Mouse (Mus musculus): ENCODE results near the gene Atp6v1b1.

Gene Atp6v1b1

GRCm38 (mm10) chr6:83715461-83716196, 27.2 kb upstream of the Atp6v1b1 start:
- no peak for DNase-seq

DNA sequence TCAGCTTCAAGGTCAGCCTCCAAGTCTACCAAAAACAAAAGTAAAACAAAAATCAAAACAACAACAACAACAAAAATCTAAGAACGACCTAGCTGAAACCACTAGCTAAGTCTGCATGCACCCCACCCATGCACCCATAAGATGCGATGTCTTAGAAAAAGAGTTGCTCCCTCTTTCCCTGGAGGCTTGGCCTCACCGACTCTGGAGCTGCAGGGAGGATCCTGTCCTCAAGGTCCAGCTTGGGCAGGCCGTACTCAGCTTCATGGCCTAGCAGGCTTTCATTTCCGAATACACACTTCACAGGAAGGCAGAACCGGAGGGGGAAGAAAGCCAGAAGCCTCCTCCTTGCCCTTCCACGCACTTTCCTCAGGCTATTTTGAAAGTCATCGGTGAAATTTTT, 25.8 kb upstream of the Atp6v1b1 start:
- DNase-seq: no peak

GRCm38 (mm10) chr6:83722526-83722925, 20.3 kb upstream of the Atp6v1b1 start:
- DNase-seq: no peak

DNA sequence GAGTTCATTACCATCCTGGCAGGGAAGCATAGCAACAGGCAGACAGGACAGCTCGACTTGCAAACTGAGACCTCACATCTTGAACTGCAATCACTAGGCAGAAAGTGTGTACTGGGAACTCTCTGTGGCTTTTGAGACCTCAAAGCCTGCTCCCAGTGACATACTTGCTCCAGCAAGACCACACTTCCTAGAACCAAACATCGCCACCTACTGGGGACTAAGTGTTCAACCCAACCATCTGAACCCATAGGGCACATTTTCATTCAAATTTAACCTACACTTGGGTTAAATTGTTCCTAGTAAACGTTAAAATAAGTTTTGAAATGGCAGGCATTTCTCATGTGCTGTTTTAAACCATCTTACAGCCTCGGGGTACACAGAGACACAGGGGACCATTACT, 15.6 kb upstream of the Atp6v1b1 start:
- DNase-seq: no peak

- DNase-seq: peak; percentile 48
These were observed 14.3 kb upstream of the Atp6v1b1 start for GRCm38 (mm10) chr6:83728488-83728887.

DNA sequence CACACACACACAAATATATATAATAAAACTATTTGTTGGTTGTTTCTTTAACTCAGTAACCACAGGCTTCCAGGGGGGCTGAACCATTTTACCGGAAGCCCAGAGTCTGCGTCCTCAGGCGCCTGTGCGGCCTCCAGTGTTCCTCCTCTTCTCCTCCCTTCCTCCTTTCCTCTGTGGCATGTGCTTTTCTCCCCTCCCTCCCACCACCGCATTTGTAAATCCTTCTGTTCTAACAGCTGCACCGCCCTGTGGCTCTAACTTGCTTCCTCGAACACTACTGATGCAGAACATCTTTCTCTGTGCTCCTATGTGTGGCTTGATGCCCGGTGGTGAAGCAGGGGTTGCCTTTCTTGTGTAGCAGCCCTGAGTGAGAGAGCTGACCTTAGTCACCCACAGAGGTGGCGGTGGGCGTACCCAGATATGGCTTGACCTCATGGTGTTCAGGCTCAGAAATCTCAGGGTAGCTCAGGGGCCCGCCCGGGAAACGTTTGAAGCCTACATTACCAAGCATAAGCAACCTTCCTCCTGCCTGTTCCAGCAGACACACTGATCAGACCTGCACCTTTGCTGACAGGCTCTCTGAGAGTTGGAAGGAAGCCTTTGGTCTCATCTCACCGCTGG, 13.3 kb upstream of the Atp6v1b1 start:
- no peak for DNase-seq

DNA sequence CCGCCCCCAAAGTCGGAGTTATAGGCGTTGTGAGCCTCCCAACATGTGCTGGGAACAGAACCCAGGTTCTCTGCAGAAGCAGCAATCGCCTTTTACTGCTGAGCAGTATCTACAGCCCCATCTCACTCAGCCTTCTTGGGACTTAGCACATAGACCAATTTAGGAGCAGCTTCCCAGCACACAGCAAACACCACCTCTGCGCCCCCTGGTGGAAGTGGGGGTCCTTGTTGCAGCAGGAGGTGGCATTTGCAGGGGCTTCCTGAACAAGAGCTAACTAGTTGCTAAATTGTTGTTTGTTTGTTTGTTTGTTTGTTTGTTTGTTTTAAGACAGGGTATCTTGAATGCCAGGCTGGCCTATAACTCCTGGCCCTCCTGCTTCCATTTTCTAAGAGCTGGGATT, 11.7 kb upstream of the Atp6v1b1 start:
- peak; percentile 88 for DNase-seq

GRCm38 (mm10) chr6:83737311-83737710, 5.5 kb upstream of the Atp6v1b1 start:
- no peak for DNase-seq

DNA sequence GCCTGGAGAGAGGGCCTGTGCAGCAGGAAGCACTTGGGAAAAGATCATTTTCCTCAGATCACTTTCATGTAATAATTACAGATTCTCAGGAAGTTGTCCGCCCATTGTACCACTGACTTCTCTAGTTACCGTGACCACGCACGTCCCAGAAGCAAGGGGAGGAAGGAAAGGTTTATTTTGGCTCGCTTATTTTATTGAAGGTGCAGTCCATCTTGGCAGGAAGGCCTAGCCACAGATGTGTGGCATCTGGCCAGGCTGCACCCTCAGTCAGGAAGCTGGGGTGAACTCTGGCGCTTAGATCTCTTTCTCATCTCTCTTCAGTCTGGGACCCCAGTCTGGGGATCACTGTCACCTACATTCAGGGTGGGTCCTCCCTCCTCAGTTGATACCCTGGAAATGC, 4.2 kb upstream of the Atp6v1b1 start:
- DNase-seq: no peak

DNA sequence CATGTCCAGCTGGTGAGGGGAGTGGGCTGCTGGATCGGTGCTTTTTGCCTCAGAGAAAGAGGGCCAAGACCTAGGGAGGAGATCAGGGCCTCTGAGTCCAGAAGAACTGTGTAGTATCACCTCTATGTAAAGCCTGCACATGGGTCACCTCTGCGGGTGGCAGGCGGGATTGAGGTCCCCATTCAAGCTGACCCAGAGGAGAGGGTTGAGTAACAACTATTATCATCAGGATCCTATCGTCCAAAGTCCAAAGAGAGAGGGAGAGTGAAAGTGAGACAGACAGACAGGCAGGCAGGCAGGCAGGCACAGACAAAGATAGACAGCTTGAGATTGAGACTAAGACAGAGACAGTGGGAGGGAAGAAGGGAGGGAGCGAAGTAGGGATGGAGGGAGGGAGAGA, 422 bp downstream of the Atp6v1b1 start:
- DNase-seq: no peak

GRCm38 (mm10) chr6:83744126-83744525, 1.3 kb downstream of the Atp6v1b1 start:
- peak; percentile 65 for DNase-seq

- DNase-seq: peak; percentile 25
These were observed 1.8 kb downstream of the Atp6v1b1 start for GRCm38 (mm10) chr6:83744557-83744956.

- no peak for DNase-seq
These were observed 2.7 kb downstream of the Atp6v1b1 start for GRCm38 (mm10) chr6:83745466-83745865.

DNA sequence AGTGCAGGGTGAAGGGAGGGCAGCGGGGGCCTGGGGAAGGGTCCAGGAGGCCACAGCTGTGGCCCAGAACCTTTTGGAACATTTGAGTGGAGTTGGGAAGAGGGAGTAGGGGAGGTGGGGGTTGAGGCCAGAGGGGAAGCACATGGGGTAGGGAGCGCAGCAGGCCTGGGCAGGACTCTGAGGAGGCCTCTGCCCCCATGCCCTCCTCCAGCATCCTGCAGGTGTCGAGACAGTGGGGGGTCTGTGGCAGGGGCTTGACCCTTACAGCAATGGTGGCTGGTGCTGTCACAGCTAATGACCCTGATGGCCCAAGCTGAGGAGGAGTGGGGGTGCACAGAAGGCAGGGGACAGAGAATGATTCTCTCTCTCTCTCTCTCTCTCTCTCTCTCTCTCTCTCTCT, 6.5 kb downstream of the Atp6v1b1 start:
- DNase-seq: no peak

DNA sequence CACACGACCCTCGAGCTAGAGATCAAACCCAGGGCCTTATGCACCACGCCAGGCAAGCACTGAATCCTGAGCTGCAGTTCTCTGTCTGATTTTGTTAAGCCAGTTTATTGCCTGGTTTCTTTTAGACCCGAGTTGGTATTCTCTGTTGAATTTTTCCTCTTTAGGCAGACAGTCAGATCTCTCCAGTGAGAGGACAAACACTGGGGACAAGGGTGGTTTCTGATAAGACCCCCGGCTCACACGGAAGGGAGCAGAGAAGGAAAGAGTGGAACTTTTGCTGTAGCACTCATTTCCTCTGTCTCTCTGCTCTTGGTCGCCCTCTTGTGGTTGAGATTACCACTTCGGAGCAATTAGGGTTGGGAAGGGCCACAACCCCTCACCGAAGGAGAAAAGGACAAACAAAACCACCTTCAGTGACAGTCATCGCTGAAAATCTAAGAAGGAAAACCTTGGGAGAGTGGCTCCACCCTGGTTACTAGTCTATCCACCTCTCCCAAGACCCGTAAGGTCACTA, 7.4 kb downstream of the Atp6v1b1 start:
- peak; percentile 83 for DNase-seq

DNA sequence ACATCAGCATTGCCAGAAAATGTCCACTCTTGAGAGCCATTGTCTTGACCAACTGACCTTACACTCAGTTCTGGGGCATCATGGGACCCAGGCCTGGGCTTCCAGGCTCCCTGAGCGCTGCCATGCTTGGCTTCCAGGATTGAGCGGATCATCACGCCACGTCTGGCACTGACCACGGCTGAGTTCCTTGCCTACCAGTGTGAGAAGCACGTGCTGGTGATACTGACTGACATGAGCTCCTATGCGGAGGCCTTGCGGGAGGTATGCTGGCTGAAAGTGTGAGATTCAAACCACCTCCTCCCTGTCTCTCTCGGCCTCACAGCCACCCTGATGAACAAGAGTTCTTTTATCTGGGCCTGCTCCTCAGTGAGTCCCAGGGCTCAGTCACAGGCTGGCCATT, 13.3 kb downstream of the Atp6v1b1 start:
- no peak for DNase-seq

DNA sequence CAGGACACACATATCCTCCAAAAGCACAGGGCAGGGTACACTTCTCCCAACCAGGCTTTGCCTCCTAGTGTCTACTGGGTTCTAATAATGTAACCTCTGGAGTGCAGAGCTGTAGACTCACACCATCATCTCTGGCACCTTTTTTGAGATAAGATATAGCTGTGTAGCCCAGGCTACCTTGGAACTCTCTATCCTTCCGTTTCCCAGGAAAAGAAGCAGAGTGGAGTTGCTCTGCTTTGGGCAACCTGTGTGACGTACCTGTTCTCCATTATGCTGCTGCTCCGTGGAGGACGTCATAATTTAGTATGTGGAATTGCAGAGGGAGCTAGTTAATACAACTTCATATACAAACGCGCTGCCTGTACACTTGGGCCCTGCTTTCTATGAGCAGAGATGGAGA, 19.6 kb downstream of the Atp6v1b1 start, which contains the start of gene Ankrd53:
Gene Ankrd53, plus strand, starts transcription at position 301 of the 400 bp plus-strand sequence.
- no peak for DNase-seq

- peak; percentile 64 for DNase-seq
These were observed 20.2 kb downstream of the Atp6v1b1 start for GRCm38 (mm10) chr6:83762880-83763431.

- DNase-seq: no peak
These were observed 24.2 kb downstream of the Atp6v1b1 start for GRCm38 (mm10) chr6:83766982-83767381.

GRCm38 (mm10) chr6:83768485-83768884, 25.7 kb downstream of the Atp6v1b1 start:
- no peak for DNase-seq

GRCm38 (mm10) chr6:83774126-83774525, 31.3 kb downstream of the Atp6v1b1 start:
- no peak for DNase-seq

GRCm38 (mm10) chr6:83774781-83775563, 32.2 kb downstream of the Atp6v1b1 start:
- DNase-seq: peak; percentile 34

DNA sequence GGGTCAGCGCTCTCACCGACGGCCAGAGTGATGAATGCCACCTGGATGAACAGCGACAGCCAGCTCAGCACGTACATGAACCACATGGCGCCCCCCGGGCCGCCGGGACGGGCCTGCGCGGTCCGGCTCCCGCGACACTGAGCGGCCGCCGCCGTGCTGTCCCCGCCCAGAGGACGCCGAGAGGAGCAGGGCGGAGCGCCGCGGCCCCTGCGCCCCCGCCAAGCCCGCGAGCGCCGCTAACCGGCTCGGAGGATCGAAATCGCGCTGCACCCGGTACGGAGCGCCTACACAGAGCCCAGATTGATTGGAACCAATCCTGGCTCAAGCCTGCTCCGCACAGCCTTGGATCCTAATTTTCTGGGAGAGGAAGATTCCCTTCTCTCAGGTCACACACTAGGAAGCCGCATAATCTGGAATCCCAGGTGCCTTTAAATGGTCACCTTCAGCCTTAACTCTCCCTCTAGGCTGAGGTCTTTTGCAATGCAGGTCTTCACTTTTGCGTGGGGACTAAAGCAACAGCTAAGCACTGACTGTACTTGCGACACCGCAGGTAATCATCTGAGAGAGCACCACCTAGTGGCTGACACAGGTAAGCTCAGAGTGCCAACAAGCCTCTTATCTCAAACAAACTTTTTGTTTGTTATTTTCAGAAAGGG, 33.0 kb downstream of the Atp6v1b1 start, which contains the start of gene Tex261:
Gene Tex261, minus strand, starts transcription at position 176 of the 656 bp plus-strand sequence.
- DNase-seq: peak; percentile 94
